Mouse (Mus musculus) hindbrain, embryonic 15.5 days (tissue): Measurements from ENCODE around the gene Htra1. TPM values are rescaled to one million over a fixed set of nuclear protein-coding genes. Genes with fewer than 3 reads are reported as not detected.
A peak's percentile ranks its signal among the peaks of the same experiment; 100 is the strongest.

ENCODE experiments used
- ATAC-seq: fragments of 200-750 bp; cut with Nextera tagmentation; 2 replicates; pipeline ENCODE4 v1.8.0; 2017; ENCODE audit warnings: low read depth, moderate number of reproducible peaks, moderate TSS enrichment; ENCODE audit not compliant: low FRiP score
- H3K27ac ChIP-seq: fragments of 300-500 bp; sonication (generic); replicated peaks from 2 replicates; pipeline ENCODE4 v1.5.1; 2015; ENCODE audit warnings: mild to moderate bottlenecking, inconsistent platforms
- H3K27me3 ChIP-seq: fragments of 300-500 bp; sonication (generic); 2 replicates; pipeline ENCODE4 v1.6.1; 2015; ENCODE audit warnings: control low read depth, inconsistent platforms
- H3K36me3 ChIP-seq: fragments of 300-500 bp; sonication (generic); 2 replicates; pipeline ENCODE4 v1.6.1; 2015; ENCODE audit warnings: control low read depth, inconsistent platforms
- H3K4me1 ChIP-seq: fragments of 300-500 bp; sonication (generic); replicated peaks from 2 replicates; pipeline ENCODE4 v1.6.1; 2015; ENCODE audit warnings: control low read depth, inconsistent platforms
- H3K4me2 ChIP-seq: fragments of 300-500 bp; sonication (generic); 2 replicates; pipeline ENCODE4 v1.6.1; 2015; ENCODE audit warnings: moderate library complexity, mild to moderate bottlenecking, inconsistent platforms
- H3K4me3 ChIP-seq: fragments of 300-500 bp; sonication (generic); 2 replicates; pipeline ENCODE4 v1.5.1; 2015; ENCODE audit warnings: mild to moderate bottlenecking, inconsistent platforms
- H3K9ac ChIP-seq: fragments of 300-500 bp; sonication (generic); 2 replicates; pipeline ENCODE4 v1.6.1; 2015; ENCODE audit warnings: inconsistent platforms
- H3K9me3 ChIP-seq: fragments of 300-500 bp; sonication (generic); 2 replicates; pipeline ENCODE4 v1.6.1; 2016; ENCODE audit warnings: control low read depth, inconsistent platforms
- WGBS: fragments of 180-500 bp; shearing (Covaris S2); methylation state at CpG from one replicate; pipeline ENCODE4 v1.1.7; 2015; 5-methylcytosine and 5-hydroxymethylcytosine counted together
- polyA plus RNA-seq: library from polyadenylated mRNA; unstranded; fragments of >200 nt; fragmentation: Nextera tagmentation; extraction: Ambion mirVana; gene quantifications from 2 replicates; pipeline ENCODE4 v1.2.1, GENCODE M21; 2015

Gene Htra1
- polyA plus RNA-seq, 1 experiment from 2014 or later, result 19.9 TPM

DNA sequence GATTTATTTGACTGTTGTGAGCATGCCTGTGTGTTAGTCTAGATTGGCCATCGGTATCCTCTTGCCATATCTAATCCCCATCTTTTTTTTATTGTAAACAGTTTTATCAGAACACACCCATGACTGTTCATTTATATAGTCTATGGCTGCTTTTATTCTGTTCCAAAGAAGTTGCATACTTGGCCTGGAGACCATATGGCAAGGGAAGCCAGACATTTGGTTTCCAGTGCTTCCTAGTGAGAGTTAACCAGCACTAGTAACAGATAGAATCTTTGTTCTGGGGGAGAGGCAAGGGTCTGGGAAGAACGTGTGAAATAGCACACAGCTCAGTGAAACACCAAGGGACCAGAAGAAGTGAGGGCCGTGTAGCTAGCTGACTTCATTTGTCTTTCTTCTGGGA lies 33.6 kb downstream of the Htra1 start:
- ATAC-seq, result no peak
- H3K9me3 ChIP-seq, result no peaks in the 10 kb centered on the region
- WGBS, result 65% methylated on average over 3 of the region's 3 CpGs

DNA sequence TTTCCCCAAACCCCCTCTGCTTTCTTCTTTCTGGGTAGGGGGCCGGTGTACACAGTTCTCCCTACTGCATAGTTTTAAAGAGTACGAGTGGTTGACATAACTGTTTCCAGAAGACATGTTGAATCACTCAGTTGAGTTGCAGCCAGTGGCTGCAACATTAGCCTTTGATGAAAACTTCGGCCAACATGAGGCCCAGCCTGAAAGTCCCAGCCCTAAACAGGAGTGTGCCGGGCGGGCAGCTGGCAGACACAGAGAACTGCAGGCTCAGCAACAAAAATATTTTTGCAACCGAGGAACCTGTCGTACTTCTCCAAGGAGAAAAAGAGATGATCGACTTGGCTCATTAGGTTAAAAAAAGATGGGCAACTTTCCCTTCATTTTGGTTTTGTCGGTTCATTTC lies 36.9 kb downstream of the Htra1 start:
- peaks cover 9% of the 10 kb centered on the region for H3K4me1 ChIP-seq
- WGBS, result 86% methylated on average over 9 of the region's 9 CpGs
- ATAC-seq, result no peak
- H3K9ac ChIP-seq, result no peak overlapping the region
- no peak overlapping the region for H3K4me3 ChIP-seq
- H3K9me3 ChIP-seq, result no peaks in the 10 kb centered on the region
- no peaks in the 10 kb centered on the region for H3K36me3 ChIP-seq
- no peak overlapping the region for H3K4me2 ChIP-seq
- no peak overlapping the region for H3K27ac ChIP-seq
- no peaks in the 10 kb centered on the region for H3K27me3 ChIP-seq

More for the DNA sequence above, 33.6 kb downstream of the Htra1 start:
- Histone ChIP-seq H3K27me3 (no peaks in the 10 kb centered on the region), H3K4me1 (peaks cover 22% of the 10 kb centered on the region), H3K9ac (no peak overlapping the region), H3K36me3 (no peaks in the 10 kb centered on the region), H3K27ac (no peak overlapping the region), H3K4me2 (no peak overlapping the region), H3K4me3 (no peak overlapping the region)

DNA sequence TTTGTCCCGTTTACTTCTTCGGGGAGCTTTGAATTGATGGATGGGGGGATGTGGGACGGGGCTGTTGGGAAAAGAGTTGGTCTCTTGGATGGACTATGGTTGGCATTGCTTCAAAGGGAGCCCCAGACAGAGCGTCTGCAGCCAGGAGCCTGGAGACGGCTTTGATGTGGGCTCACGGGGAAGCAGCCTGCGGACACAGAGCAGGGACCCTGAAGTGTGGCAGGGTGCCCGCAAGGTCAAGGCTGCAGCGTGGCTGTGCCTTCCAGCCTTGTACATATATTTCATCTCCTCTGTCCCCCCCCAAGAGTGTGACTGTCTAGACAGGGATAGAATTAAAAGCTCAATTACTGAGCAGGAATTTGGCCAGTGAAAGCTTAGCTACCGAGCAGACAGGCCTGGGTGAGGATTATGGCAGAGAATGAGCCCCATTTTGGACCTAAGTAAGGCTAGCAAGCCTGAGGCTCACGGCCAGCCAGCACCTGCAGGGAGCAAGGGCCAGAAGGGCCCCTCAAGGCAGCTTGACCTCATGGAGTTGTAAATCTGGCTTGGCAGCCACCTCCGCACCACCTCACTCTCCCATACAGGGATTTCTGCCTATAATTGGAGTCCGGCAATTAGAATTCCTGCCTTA lies 40.5 kb downstream of the Htra1 start:
- no peak overlapping the region for H3K4me3 ChIP-seq
- H3K4me2 ChIP-seq, result no peak overlapping the region
- peak; percentile 45; the same call in 1 of the 2 replicates for ATAC-seq
- WGBS, result 49% methylated on average over 13 of the region's 13 CpGs
- H3K27me3 ChIP-seq, result 0 out of 2 replicates have a peak, but pooled peaks cover 4% of the 10 kb centered on the region
- H3K9me3 ChIP-seq, result no peaks in the 10 kb centered on the region
- peaks cover 18% of the 10 kb centered on the region for H3K4me1 ChIP-seq
- H3K9ac ChIP-seq, result no peak overlapping the region
- no peaks in the 10 kb centered on the region for H3K36me3 ChIP-seq
- H3K27ac ChIP-seq, result no peak overlapping the region

DNA sequence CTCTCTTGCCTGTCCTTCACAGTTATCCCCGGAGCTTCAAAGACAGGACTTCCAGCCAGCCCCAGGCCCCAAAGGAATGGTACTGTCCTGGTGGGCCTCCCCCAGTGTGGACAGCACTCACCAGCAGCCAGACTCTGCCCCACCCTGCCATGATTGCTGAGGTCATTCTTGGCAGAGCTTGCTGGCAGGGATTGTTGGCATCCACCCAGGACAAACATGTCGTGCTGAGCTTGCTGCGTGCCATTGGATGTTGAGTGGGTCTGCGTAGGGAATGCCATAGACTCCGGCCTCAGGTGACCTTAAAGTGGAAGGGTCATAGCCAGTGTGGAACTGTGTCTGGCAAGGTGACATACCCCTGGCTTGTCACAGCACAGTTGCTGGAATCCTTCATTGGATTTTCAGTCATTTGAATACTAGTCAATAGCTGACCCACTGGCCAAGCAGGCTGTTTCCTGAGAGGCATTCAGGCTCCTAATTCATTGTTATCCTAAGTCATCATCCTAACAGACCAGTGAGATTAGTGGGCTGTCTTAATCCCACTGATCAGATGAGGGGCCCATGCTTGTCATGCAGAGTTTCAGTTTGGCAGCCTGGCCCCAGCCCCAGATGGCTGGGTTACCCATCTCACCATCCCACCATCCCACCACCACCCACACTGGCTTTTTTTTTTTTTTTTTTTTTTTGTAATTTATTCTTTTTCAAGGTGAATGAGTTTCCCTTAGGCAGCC lies 42.0 kb downstream of the Htra1 start:
- Histone ChIP-seq H3K9me3 (no peaks in the 10 kb centered on the region), H3K4me3 (no peak overlapping the region), H3K27me3 (0 out of 2 replicates have a peak, but pooled peaks cover 4% of the 10 kb centered on the region), H3K4me1 (peaks cover 18% of the 10 kb centered on the region), H3K4me2 (no peak overlapping the region), H3K9ac (no peak overlapping the region), H3K27ac (no peak overlapping the region), H3K36me3 (no peaks in the 10 kb centered on the region)
- peak; percentile 84 for ATAC-seq
- WGBS, result 46% methylated on average over 5 of the region's 5 CpGs

DNA sequence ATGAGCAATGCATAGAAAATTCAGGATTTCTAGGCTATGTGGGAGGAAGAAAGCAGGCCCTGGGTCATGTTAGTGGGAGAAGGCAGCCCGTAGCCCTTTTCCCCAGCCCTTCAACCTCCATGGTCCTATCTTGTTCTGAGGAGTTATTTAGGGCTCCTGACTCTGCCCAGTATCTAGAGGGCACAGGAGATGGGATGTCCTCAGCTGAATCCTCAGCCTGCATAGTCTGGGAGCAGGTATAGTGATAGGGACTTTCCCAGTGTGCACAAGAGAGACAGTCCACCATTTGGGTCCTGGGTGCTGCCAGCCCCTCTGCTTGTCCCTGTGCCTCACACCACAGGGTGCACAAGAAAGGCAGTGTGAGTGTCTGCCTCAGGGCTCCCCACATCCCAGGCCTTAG lies 42.6 kb downstream of the Htra1 start:
- Histone ChIP-seq H3K9ac (no peak overlapping the region), H3K36me3 (no peaks in the 10 kb centered on the region), H3K4me3 (no peak overlapping the region), H3K9me3 (no peaks in the 10 kb centered on the region), H3K27me3 (0 out of 2 replicates have a peak, but pooled peaks cover 4% of the 10 kb centered on the region), H3K4me2 (no peak overlapping the region), H3K27ac (no peak overlapping the region), H3K4me1 (peaks cover 18% of the 10 kb centered on the region)
- no peak for ATAC-seq
- WGBS, result 100% methylated on average over 1 of the region's 1 CpGs

DNA sequence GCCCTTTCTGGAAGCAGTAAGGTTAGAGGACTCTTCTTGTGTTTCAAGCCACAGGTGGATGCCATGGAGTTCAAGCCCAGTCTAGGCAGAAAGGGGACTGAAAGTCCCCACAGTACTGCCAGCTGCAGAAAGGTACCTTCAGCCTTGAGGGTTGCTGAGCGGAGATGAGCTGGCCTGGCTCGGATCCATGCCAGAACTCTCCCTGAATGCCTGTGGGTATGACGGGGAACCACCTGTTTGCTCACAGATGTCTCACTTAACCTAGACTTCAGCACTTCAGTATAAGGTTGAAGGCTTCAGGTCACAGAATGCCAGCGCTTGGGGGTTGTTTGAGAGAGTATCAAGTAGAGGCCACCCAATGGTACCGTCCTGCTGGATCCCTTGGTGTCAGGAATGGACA lies 44.2 kb downstream of the Htra1 start:
- 91% methylated on average over 5 of the region's 5 CpGs for WGBS
- Histone ChIP-seq H3K4me3 (no peak overlapping the region), H3K27ac (no peak overlapping the region)

DNA sequence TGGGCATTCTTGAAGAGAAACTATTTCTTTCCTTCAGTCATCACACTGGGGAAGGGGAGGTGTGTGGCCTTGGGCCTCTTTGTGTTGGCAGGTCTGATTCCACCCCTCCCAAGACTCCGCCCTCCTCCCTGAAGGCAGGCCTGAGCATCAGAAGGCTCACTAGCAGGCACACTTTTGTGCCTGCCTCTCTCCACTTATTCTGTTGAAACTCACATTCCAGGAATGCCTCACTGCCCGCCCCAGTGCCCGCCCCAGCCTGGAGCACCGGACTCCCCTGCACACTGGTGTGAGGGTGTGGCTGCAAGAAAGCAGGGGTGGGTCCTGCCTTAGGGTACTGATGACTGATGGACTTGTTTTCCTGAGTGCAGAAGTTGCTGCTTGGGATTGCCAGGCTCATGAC lies 46.5 kb downstream of the Htra1 start:
- H3K4me3 ChIP-seq, result no peak overlapping the region
- no peak for ATAC-seq
- H3K4me1 ChIP-seq, result peaks cover 13% of the 10 kb centered on the region
- no peak overlapping the region for H3K9ac ChIP-seq
- no peak overlapping the region for H3K4me2 ChIP-seq
- no peaks in the 10 kb centered on the region for H3K36me3 ChIP-seq
- H3K27me3 ChIP-seq, result 0 out of 2 replicates have a peak, but pooled peaks cover 4% of the 10 kb centered on the region
- no peak overlapping the region for H3K27ac ChIP-seq
- WGBS, result 47% methylated on average over 4 of the region's 4 CpGs
- no peaks in the 10 kb centered on the region for H3K9me3 ChIP-seq

More for the DNA sequence above, 44.2 kb downstream of the Htra1 start:
- no peaks in the 10 kb centered on the region for H3K9me3 ChIP-seq
- no peak overlapping the region for H3K4me2 ChIP-seq
- no peak overlapping the region for H3K9ac ChIP-seq
- ATAC-seq, result no peak
- peaks cover 18% of the 10 kb centered on the region for H3K4me1 ChIP-seq
- H3K27me3 ChIP-seq, result 0 out of 2 replicates have a peak, but pooled peaks cover 4% of the 10 kb centered on the region
- no peaks in the 10 kb centered on the region for H3K36me3 ChIP-seq

DNA sequence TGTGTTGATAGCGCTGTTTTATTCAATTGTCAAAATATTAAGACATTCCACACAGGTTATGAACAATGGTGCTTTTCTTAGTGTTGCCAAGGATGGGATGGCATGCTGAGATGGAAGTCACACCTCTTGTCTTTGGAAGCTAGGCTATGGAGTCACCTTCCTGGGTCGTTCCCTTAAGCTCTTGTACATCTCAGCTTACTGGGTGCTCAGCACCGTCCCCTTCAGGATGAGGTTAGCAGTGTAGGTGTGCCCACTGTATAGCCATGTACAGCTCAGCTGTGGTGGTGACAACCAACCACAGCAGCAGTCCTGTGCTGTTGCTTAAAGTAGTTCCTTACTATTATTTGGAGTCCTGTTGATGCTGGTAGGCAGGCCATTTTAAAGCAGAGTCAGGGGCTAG lies 47.0 kb downstream of the Htra1 start:
- ATAC-seq, result no peak
- 79% methylated on average over 3 of the region's 3 CpGs for WGBS
- H3K27ac ChIP-seq, result no peak overlapping the region

DNA sequence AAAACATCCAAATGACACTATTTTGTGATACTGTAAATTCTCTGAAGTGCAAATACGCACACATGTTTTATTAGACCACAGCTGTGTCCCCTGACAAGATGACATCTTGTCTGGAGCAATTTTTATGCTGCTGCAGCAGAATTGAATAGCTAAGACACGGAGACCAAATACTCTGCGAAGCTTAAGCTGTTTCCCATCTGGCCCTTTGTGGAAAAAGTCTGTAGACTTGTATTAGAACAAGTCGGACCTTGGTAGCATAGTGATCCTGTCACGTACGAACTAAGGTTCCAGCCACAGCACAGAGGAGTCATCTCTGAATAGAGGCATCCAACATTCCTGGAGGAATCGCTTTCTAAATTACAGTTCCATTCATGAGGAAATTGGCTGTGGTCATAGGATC lies 48.4 kb downstream of the Htra1 start:
- Histone ChIP-seq H3K9me3 (no peaks in the 10 kb centered on the region), H3K4me1 (no peaks in the 10 kb centered on the region), H3K27me3 (0 out of 2 replicates have a peak, but pooled peaks cover 4% of the 10 kb centered on the region), H3K36me3 (no peaks in the 10 kb centered on the region), H3K27ac (no peak overlapping the region), H3K4me3 (no peak overlapping the region), H3K4me2 (no peak overlapping the region), H3K9ac (no peak overlapping the region)
- WGBS, result 83% methylated on average over 7 of the region's 7 CpGs
- ATAC-seq, result no peak

More for the DNA sequence above, 47.0 kb downstream of the Htra1 start:
- Histone ChIP-seq H3K4me2 (no peak overlapping the region), H3K4me3 (no peak overlapping the region), H3K27me3 (0 out of 2 replicates have a peak, but pooled peaks cover 4% of the 10 kb centered on the region), H3K36me3 (no peaks in the 10 kb centered on the region), H3K9me3 (no peaks in the 10 kb centered on the region), H3K9ac (no peak overlapping the region), H3K4me1 (peaks cover 8% of the 10 kb centered on the region)

DNA sequence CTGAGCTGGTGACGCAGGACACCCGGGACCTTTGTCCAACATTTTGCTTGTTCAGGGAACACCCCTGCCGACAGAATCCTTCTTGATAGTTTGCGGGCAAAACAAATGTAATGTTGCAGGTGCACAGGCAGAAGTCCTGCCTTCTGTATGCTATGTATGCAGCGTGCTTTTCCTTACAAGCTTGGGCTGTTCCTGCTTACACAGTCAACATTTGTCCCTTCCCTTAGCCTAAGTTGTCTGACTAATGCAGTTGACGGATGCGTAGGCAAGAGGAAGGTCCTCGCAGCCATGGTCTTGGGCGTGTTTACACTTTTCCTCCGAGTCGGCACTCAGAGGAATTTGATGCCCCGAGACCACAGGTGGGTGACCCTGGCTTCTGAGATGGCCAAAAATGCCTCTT lies 49.3 kb downstream of the Htra1 start:
- Histone ChIP-seq H3K9ac (no peak overlapping the region), H3K27ac (no peak overlapping the region), H3K27me3 (0 out of 2 replicates have a peak, but pooled peaks cover 1% of the 10 kb centered on the region), H3K4me3 (no peak overlapping the region), H3K4me1 (no peaks in the 10 kb centered on the region), H3K9me3 (no peaks in the 10 kb centered on the region), H3K4me2 (no peak overlapping the region), H3K36me3 (no peaks in the 10 kb centered on the region)
- WGBS, result 90% methylated on average over 12 of the region's 12 CpGs
- ATAC-seq, result no peak

DNA sequence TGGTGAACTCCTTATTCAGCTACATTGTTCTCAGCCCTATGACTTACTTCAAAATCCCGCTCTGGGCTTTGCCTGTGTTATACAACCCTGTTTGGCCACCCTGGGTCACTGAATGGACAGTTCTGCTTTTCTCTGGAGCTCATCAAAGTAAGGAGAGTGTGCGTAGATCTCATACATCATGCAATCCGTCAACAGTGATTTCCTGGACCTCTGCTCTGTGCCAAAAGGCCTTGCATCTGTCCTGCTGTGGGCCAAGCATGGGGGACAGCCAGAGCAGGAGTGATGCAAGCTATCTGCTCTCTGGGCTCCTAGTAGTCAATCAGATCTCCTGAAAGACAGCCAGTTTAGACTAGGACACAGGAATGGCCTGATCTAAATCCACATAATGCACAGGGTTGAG lies 49.8 kb downstream of the Htra1 start:
- ATAC-seq, result no peak
- H3K4me1 ChIP-seq, result no peaks in the 10 kb centered on the region
- no peak overlapping the region for H3K9ac ChIP-seq
- 82% methylated on average over 3 of the region's 3 CpGs for WGBS
- no peak overlapping the region for H3K27ac ChIP-seq
- H3K27me3 ChIP-seq, result no peaks in the 10 kb centered on the region
- no peaks in the 10 kb centered on the region for H3K9me3 ChIP-seq
- no peak overlapping the region for H3K4me3 ChIP-seq
- H3K4me2 ChIP-seq, result no peak overlapping the region
- H3K36me3 ChIP-seq, result no peaks in the 10 kb centered on the region

DNA sequence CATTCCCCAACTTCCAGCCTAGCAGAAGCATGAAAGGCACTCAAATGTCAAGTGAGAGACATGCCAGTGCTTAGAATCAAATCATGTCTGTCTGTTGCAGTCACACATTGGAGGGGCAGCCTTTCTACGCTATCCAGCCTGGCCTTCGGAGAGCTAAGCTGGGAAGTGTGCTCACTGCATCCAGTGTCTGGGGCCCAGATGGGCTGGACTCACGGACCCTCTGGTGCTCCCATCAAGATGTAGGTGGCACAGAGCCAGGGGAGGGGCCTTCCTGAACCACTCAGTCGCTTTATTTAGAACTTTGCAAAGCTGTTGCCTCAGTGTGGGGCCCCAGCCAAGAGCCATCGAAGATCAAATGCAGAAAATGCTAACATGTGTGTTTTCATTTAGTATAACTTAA lies 52.2 kb downstream of the Htra1 start:
- no peak overlapping the region for H3K27ac ChIP-seq
- H3K27me3 ChIP-seq, result no peaks in the 10 kb centered on the region
- H3K4me3 ChIP-seq, result no peak overlapping the region
- no peaks in the 10 kb centered on the region for H3K4me1 ChIP-seq
- WGBS, result 71% methylated on average over 5 of the region's 5 CpGs
- H3K4me2 ChIP-seq, result no peak overlapping the region
- no peaks in the 10 kb centered on the region for H3K9me3 ChIP-seq
- H3K9ac ChIP-seq, result no peak overlapping the region
- H3K36me3 ChIP-seq, result no peaks in the 10 kb centered on the region
- ATAC-seq, result no peak
